Mouse (Mus musculus) cerebellum, adult 11 months (tissue): ENCODE measurements around the gene Gli2.

Experiments
- DNase-seq: peaks from one replicate; pipeline ENCODE4 v3.0.0; 2022

Gene Gli2

GRCm38 (mm10) chr1:119051192-119051937 lies 2.1 kb downstream of the Gli2 start:
- no peak for DNase-seq

- DNase-seq: no peak
Measured at GRCm38 (mm10) chr1:119049812-119050615, 3.4 kb downstream of the Gli2 start.

DNA sequence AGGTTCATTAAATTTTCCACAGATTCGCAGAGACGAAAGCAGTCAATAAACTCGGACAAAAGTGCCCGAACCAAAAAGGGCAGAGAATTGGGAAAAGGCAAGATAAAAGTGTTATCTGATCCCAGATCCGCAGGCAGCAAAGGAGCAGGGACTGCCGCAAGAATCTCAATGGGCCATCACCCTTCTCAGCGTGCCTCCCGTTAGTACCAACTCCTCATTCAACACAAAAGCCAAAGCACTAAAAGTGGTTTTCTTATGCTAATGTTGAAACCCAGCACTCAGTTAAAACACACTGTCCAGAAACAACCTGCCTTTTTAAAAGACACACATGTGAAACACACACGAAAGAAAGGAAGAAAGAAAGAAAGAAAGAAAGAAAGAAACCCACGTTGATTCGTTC lies 4.4 kb downstream of the Gli2 start:
- DNase-seq: no peak

- no peak for DNase-seq
Measured at GRCm38 (mm10) chr1:119048547-119048946, 4.9 kb downstream of the Gli2 start.

- DNase-seq: no peak
Measured at GRCm38 (mm10) chr1:119047462-119048371, 5.7 kb downstream of the Gli2 start.

DNA sequence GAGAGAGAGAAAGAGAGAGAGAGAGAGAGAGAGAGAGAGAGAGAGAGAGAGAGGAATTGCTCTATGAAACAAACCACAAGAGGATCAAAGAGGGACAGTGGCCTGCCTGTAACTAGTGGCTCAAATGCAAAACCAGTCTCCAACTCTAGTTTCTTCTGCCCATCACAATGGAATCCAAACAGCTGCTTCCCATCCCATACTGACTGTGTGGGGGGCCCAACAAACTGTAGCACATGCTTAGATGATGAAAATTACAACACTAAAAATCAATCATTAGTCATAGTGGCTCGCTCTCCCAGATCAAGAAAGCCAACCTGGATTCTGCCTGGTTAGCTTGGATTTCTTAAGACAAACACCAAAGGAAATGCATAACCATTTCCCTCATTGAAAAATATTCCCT lies 15.0 kb downstream of the Gli2 start:
- no peak for DNase-seq

DNA sequence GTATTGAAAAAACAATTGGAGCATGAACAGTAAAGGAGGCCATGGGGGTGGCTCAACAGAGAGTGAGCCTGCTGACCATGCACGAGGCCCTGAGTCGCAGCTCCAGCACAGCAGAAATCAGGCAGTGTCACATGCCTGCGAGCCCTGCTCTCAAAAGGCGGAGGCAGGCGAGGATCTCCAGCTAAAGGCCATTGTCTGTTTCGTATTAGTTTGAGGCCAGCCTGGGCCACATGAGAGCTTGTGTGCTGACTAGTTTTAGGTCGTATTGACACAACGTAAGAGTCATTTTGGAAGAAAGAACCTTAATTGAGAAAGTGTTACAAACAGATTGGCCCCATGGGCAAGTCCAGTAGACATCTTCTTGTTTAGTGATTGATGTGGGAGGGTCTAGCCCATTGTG lies 17.5 kb downstream of the Gli2 start:
- no peak for DNase-seq

DNA sequence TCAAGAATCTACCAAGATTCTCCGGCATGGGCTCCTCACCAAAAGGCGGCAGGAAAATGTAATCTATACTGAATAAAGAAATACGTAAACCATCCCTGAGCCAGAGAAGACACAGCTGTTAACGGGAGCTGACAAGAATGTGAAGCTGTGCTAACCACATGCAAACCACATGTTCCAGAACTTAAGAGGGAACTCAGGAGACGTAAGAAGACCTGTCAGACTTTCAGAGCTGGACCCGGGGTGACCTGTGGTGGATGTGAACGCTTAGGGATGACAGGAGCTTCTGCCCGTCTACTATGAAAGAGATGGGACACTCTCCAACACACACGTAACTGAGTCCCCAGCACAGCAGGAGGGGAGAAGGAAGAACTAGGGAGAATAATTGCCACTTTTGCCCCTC lies 18.1 kb downstream of the Gli2 start:
- no peak for DNase-seq

- DNase-seq: no peak
Measured at GRCm38 (mm10) chr1:119034163-119034705, 19.2 kb downstream of the Gli2 start.

DNA sequence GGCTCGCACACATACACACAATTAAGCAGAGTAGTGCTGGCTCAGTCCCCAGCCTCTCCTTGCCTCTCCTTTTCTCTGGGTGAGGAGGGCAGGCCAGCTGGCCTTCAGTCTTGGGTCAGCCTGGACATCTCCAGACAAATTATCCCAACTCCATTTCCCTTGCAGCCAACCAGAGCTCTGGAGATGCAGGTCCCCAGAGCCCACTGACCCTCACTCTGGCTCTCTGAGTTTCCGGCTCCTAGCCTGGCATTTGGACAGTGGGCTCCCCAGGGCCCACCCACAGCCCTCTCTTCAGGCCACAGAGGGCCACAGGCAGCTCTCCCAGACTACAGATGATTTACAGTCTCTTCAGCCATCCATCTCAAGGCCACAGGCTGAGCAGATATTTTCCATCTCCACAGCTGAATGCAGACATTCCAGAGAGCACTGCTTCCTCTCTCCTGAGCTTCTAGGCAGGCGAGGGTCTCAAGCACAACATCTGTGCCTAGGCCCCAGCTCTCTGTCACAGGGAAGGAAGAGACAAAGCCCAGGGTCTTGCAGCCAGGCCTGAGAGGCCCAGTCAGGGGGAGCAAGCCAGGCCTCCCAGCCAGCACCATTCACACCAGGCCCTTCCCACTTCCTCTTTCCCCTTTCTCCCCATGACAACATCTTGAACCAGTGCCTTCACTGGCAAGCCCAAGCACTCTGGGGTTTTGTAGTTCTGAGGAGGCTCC lies 19.8 kb downstream of the Gli2 start:
- no peak for DNase-seq

- DNase-seq: no peak
Measured at GRCm38 (mm10) chr1:119031185-119031584, 22.2 kb downstream of the Gli2 start.

DNA sequence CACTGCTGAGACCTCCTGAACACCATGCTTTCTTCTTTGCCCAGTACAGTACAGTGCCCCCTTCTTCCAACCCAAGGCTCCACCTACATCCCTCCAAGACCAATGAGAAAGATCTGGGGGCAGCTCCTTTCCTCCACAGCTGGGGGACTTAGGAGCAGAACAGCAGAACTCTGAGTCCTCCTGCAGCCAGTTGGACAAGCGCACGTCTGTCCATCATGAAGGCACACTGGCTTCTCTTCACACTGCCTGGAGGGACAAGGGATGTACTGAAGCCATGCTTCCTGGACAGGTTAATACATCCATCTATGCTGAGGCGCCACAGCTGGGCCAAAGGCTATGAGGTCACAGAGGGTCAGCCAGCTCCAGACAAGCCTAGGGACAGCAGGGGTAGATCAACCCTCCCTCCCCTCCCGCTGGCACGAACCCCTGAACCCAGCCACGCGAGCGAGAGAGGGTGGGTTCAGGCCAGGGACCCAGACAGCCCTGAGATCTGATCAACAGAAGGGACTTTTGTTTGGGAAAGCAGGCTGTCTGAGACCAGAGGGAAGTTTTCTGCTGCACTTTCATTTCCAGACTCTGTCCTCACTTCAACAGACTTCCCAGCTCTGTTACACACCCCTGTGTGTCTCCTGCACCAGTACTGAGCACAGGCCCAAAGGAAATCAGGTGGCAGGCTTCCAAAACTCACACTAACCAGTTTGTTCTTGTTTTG lies 27.6 kb downstream of the Gli2 start:
- no peak for DNase-seq

DNA sequence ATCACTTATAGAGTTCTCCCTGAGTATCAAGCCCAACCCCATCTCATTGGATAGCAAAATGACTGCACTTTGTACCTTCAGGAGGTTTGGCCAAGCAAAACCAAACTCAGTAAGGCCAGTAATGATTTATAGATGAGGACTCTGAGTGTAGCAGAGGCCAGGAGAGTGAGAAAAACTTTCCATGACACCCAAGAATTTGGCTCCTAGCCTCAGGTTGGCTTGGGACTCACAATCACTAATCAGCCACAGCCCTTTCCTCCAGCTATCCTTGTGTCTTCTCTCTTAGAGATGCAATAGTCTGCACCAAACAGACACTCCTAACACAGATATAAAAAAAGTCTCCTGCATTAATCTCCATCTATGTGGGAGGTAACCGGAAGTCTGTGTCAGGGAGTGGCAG lies 31.1 kb downstream of the Gli2 start:
- DNase-seq: no peak

- DNase-seq: no peak
Measured at GRCm38 (mm10) chr1:119020092-119020491, 33.3 kb downstream of the Gli2 start.

DNA sequence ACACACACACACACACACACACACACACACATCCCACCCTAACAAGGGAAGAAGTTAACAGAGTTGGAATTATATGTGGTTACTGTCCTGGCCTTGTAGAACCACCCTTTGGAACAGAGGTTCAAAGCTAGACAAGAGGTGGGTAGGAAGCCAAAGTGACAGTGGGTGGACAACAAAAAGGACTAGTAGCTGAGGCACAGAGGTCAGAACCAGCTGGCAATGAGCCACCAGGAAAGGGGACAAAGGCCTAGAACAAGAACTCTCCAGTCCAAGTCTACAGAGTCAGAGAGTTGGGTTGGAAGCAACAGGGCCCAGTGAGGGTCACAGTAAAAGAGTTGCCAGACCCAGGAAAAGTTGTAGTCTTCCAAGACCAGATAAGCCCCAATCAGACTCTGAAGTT lies 34.4 kb downstream of the Gli2 start:
- DNase-seq: no peak

- DNase-seq: no peak
Measured at GRCm38 (mm10) chr1:119016866-119017265, 36.6 kb downstream of the Gli2 start.

DNA sequence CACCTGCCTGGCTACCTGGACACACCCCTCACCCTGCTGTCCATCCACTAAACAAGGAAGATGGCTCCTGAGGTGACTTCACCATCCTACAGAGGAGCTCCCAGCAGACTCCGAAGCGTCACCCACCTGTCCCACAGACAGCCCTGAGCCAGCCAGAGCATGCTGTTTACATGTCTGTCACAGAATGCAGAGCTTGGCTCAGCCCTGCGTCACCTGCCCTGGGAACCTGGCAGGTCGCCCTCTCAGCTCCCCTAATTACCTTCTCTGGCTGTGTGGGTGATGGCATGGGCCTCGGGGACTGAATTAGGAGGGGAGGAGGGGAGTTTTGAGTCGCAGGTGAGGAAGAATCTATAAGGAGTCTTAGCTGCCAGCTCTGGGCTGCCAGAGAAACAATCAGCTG lies 38.3 kb downstream of the Gli2 start:
- peak; percentile 20 for DNase-seq

GRCm38 (mm10) chr1:119008949-119009348 lies 44.5 kb downstream of the Gli2 start:
- DNase-seq: no peak

GRCm38 (mm10) chr1:119003852-119004398 lies 49.5 kb downstream of the Gli2 start:
- no peak for DNase-seq

DNA sequence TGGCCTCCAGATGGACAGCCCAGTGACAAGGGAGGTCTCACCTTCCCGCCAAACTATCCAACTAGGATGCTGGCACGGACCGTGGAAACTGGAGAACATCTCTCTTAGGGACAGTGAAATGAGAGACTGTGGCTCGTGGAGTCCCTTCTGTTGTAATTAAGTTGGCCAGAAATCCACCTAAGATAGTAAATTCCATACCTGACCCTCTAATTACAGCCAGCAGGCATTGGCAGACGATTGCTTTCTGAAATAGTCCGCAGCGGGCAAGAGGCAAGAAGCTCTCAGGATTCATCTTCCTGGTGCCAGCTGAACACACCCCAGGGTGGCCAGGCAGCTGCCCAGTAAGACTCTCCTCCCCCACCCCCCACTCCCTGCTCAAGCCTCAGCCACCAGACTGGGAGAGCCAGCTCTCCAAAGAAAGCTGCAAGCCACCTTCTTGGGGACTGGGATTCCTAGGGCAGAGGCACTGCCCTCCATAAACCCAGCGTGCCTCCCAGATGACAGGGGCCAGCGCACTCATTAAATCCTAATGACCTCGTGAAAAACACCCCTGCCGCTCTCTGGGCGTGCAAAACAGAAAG lies 51.9 kb downstream of the Gli2 start:
- peak; percentile 73 for DNase-seq
